Mouse (Mus musculus) forebrain, embryonic 10.5 days (tissue): ENCODE measurements around the gene Vtn. TPM values are rescaled to one million over a fixed set of nuclear protein-coding genes. Genes with fewer than 3 reads are reported as not detected.

Experiments used
- DNase-seq: peaks from one replicate; pipeline ENCODE4 v3.0.0-alpha.2; 2017; ENCODE audit warnings: low spot score; ENCODE audit errors: extremely low spot score
- H3K27ac ChIP-seq: fragments of 300-500 bp; sonication (generic); 2 replicates; pipeline ENCODE4 v1.5.1; 2016; ENCODE audit warnings: mild to moderate bottlenecking
- H3K27me3 ChIP-seq: fragments of 300-500 bp; sonication (generic); 2 replicates; pipeline ENCODE4 v1.6.1; 2016; ENCODE audit warnings: mild to moderate bottlenecking; ENCODE audit not compliant: poor library complexity, severe bottlenecking
- H3K36me3 ChIP-seq: fragments of 300-500 bp; sonication (generic); replicated peaks from 2 replicates; pipeline ENCODE4 v1.6.1; 2016; ENCODE audit warnings: mild to moderate bottlenecking, moderate library complexity
- H3K4me1 ChIP-seq: fragments of 300-500 bp; sonication (generic); 2 replicates; pipeline ENCODE4 v1.6.1; 2016
- H3K4me3 ChIP-seq: fragments of 300-500 bp; sonication (generic); 2 replicates; pipeline ENCODE4 v1.5.1; 2016; ENCODE audit warnings: mild to moderate bottlenecking, moderate library complexity
- H3K9me3 ChIP-seq: fragments of 300-500 bp; sonication (generic); 2 replicates; pipeline ENCODE4 v1.6.1; 2016; ENCODE audit warnings: mild to moderate bottlenecking, moderate library complexity
- WGBS: fragments of 180-500 bp; shearing (Covaris S2); methylation state at CpG from one replicate; pipeline ENCODE4 v1.1.7; 2016; 5-methylcytosine and 5-hydroxymethylcytosine counted together
- polyA plus RNA-seq: library from polyadenylated mRNA; unstranded; fragments of >200 nt; fragmentation: Nextera tagmentation; extraction: Ambion mirVana; gene quantifications from 2 replicates; pipeline ENCODE4 v1.2.1, GENCODE M21; 2016

The Vtn gene
- polyA plus RNA-seq, 1 experiment from 2014 or later, result 25.0 TPM

GRCm38 (mm10) chr11:78501529-78501928, 2.6 kb downstream of the Vtn start:
- 87% methylated on average over 20 of the region's 20 CpGs for WGBS
- DNase-seq, result no peak
- Histone ChIP-seq H3K36me3 (peaks cover 17% of the 10 kb centered on the region), H3K27ac (no peak overlapping the region), H3K27me3 (peaks cover 43% of the 10 kb centered on the region), H3K9me3 (no peaks in the 10 kb centered on the region), H3K4me3 (no peak overlapping the region), H3K4me1 (peaks cover 37% of the 10 kb centered on the region)

- peaks cover 23% of the 10 kb centered on the region for H3K4me1 ChIP-seq
- H3K27me3 ChIP-seq, result peaks cover 36% of the 10 kb centered on the region
- no peaks in the 10 kb centered on the region for H3K9me3 ChIP-seq
- H3K4me3 ChIP-seq, result no peak within 1 kb of the TSS
- no peak within 1 kb of the TSS for H3K27ac ChIP-seq
- no peak for DNase-seq
- peaks cover 32% of the 10 kb centered on the region for H3K36me3 ChIP-seq
- 69% methylated on average over 7 of the region's 7 CpGs for WGBS
Observed at GRCm38 (mm10) chr11:78502909-78503650, 4.2 kb downstream of the Vtn start, which contains the start of gene Sebox. Gene Sebox (plus strand): TSS chr11:78503447.

GRCm38 (mm10) chr11:78505430-78505829, 6.5 kb downstream of the Vtn start:
- Histone ChIP-seq H3K4me1 (0 out of 2 replicates have a peak, but pooled peaks cover 2% of the 10 kb centered on the region), H3K27me3 (peaks cover 12% of the 10 kb centered on the region), H3K36me3 (peaks cover 54% of the 10 kb centered on the region), H3K27ac (no peak overlapping the region), H3K9me3 (no peaks in the 10 kb centered on the region), H3K4me3 (no peak overlapping the region)
- 88% methylated on average over 3 of the region's 3 CpGs for WGBS
- DNase-seq, result no peak

GRCm38 (mm10) chr11:78509148-78509547, 10.3 kb downstream of the Vtn start:
- Histone ChIP-seq H3K9me3 (no peaks in the 10 kb centered on the region), H3K27ac (no peak overlapping the region), H3K4me1 (peaks cover 21% of the 10 kb centered on the region), H3K36me3 (peaks cover 60% of the 10 kb centered on the region), H3K4me3 (no peak overlapping the region), H3K27me3 (no peaks in the 10 kb centered on the region)
- no peak for DNase-seq
- 75% methylated on average over 5 of the region's 5 CpGs for WGBS

GRCm38 (mm10) chr11:78512025-78512957, 13.4 kb downstream of the Vtn start, which contains the start of the genes Tmem199 and Poldip2:
Gene Tmem199 (minus strand): TSS chr11:78512172.
Gene Poldip2 (plus strand): TSS chr11:78512193.
- Histone ChIP-seq H3K4me3 (peak within 1 kb of the TSS; percentile 89), H3K9me3 (no peaks in the 10 kb centered on the region), H3K27ac (peak within 1 kb of the TSS; percentile 96), H3K4me1 (peaks cover 21% of the 10 kb centered on the region), H3K27me3 (no peaks in the 10 kb centered on the region), H3K36me3 (peaks cover 64% of the 10 kb centered on the region)
- peak; percentile 94 for DNase-seq
- WGBS, result under 1% methylated on average over 67 of the region's 67 CpGs

- no peak for DNase-seq
- 81% methylated on average over 3 of the region's 3 CpGs for WGBS
- Histone ChIP-seq H3K4me3 (peak overlapping the region; percentile 89), H3K4me1 (peaks cover 21% of the 10 kb centered on the region), H3K27me3 (no peaks in the 10 kb centered on the region), H3K9me3 (no peaks in the 10 kb centered on the region), H3K36me3 (peaks cover 64% of the 10 kb centered on the region), H3K27ac (peak overlapping the region; percentile 96; the same call in 1 of the 2 replicates)
Observed at GRCm38 (mm10) chr11:78513106-78513790, 14.4 kb downstream of the Vtn start.

- WGBS, result 63% methylated on average over 2 of the region's 2 CpGs
- Histone ChIP-seq H3K27ac (no peak overlapping the region), H3K36me3 (peaks cover 69% of the 10 kb centered on the region), H3K9me3 (no peaks in the 10 kb centered on the region), H3K4me1 (peaks cover 20% of the 10 kb centered on the region), H3K27me3 (no peaks in the 10 kb centered on the region), H3K4me3 (no peak overlapping the region)
- no peak for DNase-seq
Observed at GRCm38 (mm10) chr11:78515549-78516325, 16.8 kb downstream of the Vtn start.

GRCm38 (mm10) chr11:78518931-78519330, 20.0 kb downstream of the Vtn start:
- no peak for DNase-seq
- WGBS, result 96% methylated on average over 10 of the region's 10 CpGs
- H3K27ac ChIP-seq, result no peak overlapping the region
- no peaks in the 10 kb centered on the region for H3K9me3 ChIP-seq
- H3K27me3 ChIP-seq, result no peaks in the 10 kb centered on the region
- H3K4me1 ChIP-seq, result peaks cover 3% of the 10 kb centered on the region; the same call in 1 of the 2 replicates
- H3K4me3 ChIP-seq, result no peak overlapping the region
- H3K36me3 ChIP-seq, result peaks cover 97% of the 10 kb centered on the region

GRCm38 (mm10) chr11:78521880-78522279, 23.0 kb downstream of the Vtn start:
- no peak for DNase-seq
- 97% methylated on average over 3 of the region's 3 CpGs for WGBS
- no peak overlapping the region for H3K27ac ChIP-seq
- peaks cover 3% of the 10 kb centered on the region; the same call in 1 of the 2 replicates for H3K4me1 ChIP-seq
- no peaks in the 10 kb centered on the region for H3K27me3 ChIP-seq
- H3K36me3 ChIP-seq, result peaks cover 97% of the 10 kb centered on the region
- H3K9me3 ChIP-seq, result no peaks in the 10 kb centered on the region
- no peak overlapping the region for H3K4me3 ChIP-seq

GRCm38 (mm10) chr11:78522481-78522997, 23.6 kb downstream of the Vtn start:
- H3K27ac ChIP-seq, result no peak overlapping the region
- no peak for DNase-seq
- 93% methylated on average over 1 of the region's 1 CpGs for WGBS
- no peaks in the 10 kb centered on the region for H3K27me3 ChIP-seq
- peaks cover 3% of the 10 kb centered on the region; the same call in 1 of the 2 replicates for H3K4me1 ChIP-seq
- H3K9me3 ChIP-seq, result no peaks in the 10 kb centered on the region
- H3K4me3 ChIP-seq, result no peak overlapping the region
- H3K36me3 ChIP-seq, result peaks cover 100% of the 10 kb centered on the region

GRCm38 (mm10) chr11:78523241-78523955, 24.5 kb downstream of the Vtn start:
- peaks cover 3% of the 10 kb centered on the region; the same call in 1 of the 2 replicates for H3K4me1 ChIP-seq
- H3K4me3 ChIP-seq, result no peak overlapping the region
- 87% methylated on average over 9 of the region's 9 CpGs for WGBS
- no peaks in the 10 kb centered on the region for H3K9me3 ChIP-seq
- H3K27me3 ChIP-seq, result no peaks in the 10 kb centered on the region
- H3K36me3 ChIP-seq, result peaks cover 100% of the 10 kb centered on the region
- no peak overlapping the region for H3K27ac ChIP-seq
- DNase-seq, result no peak
